Mouse (Mus musculus) lung, postnatal 0 days (tissue): ENCODE results near the gene Serinc2.

Source experiments
- CTCF ChIP-seq: IDR thresholded peaks from 2 replicates; pipeline ENCODE4 v1.5.1; 2016; ENCODE audit warnings: antibody characterized with exemption, mild to moderate bottlenecking
- EP300 ChIP-seq: IDR thresholded peaks from 2 replicates; pipeline ENCODE4 v1.6.1; 2016; ENCODE audit warnings: antibody characterized with exemption, mild to moderate bottlenecking, control low read depth

- TF ChIP-seq CTCF (peak; percentile 79), EP300 (no peak)
Measured at GRCm38 (mm10) chr4:130264698-130265349, 14.2 kb downstream of the Serinc2 start.
